Mouse (Mus musculus): Measurements from ENCODE around the gene Gm49366. TPM values are rescaled to one million over a fixed set of nuclear protein-coding genes. Genes with fewer than 3 reads are reported as not detected.
A peak's percentile ranks its signal among the peaks of the same experiment; 100 is the strongest.
"Not testable (repeated sequence)": the region's sequence is repeated elsewhere in the genome, so short reads cannot be mapped to it uniquely, and the experiment has no call there.

The Gm49366 gene
- polyA plus RNA-seq, 1 experiment from 2014 or later, result not detected

GRCm38 (mm10) chr12:84063228-84063627 lies 24.5 kb downstream of the Gm49366 start:
- Histone ChIP-seq H3K27ac (no peak overlapping the region), H3K36me3 (no peaks in the 10 kb centered on the region), H3K4me3 (replicated peaks) (no peak overlapping the region), H3K9me3 (no peaks in the 10 kb centered on the region), H3K4me1 (replicated peaks) (no peaks in the 10 kb centered on the region), H3K27me3 (replicated peaks) (peaks cover 7% of the 10 kb centered on the region), H3K4me2 (replicated peaks) (no peak overlapping the region), H3K9ac (no peak overlapping the region)
- ATAC-seq, result no peak
- 75% methylated on average over 5 of the region's 5 CpGs for WGBS

DNA sequence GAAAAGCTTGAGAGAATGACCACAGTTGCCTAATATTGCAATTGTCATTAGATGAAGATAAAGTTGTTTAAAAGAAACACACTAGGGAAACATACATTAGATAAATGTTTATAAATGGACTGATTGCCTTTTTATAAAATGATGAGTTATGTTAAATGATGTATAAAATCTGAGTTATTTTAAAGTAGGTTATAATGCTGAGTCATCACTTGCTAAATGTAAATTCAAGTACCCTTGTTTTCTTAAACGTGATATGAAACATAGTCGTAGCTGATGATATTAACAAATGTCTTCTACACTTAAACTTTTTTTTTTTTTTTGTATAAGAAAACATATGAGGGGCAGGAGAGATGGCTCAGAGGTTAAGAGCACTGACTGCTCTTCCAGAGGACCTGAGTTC lies 25.1 kb downstream of the Gm49366 start:
- Histone ChIP-seq H3K4me1 (replicated peaks) (no peaks in the 10 kb centered on the region), H3K27me3 (replicated peaks) (peaks cover 11% of the 10 kb centered on the region), H3K36me3 (no peaks in the 10 kb centered on the region), H3K4me3 (replicated peaks) (no peak overlapping the region), H3K4me2 (replicated peaks) (no peak overlapping the region), H3K9ac (no peak overlapping the region), H3K9me3 (no peaks in the 10 kb centered on the region), H3K27ac (no peak overlapping the region)
- ATAC-seq, result no peak
- WGBS, result 61% methylated on average over 2 of the region's 2 CpGs

DNA sequence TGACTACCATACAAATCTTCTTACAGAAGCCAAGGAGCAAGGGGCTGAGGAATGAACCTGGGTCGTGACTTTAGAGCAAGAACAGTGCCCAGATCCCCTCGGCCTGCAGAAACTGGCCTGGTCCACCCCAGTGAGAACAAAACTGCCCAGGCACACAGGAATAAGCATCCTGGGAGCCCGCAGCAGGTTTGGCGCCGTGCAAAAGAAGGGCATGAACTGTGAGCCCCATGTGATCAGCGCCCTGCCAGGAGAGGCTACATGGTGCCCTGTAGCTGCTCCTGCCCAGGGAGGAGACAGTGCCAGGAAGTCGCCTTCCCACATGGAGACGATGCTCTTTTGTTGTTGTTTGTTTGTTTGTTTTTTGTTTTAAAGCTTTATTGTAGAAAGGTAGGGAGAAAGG lies 25.9 kb downstream of the Gm49366 start:
- no peaks in the 10 kb centered on the region for H3K9me3 ChIP-seq
- no peaks in the 10 kb centered on the region for H3K36me3 ChIP-seq
- H3K9ac ChIP-seq, result no peak overlapping the region
- no peak overlapping the region for H3K4me3 ChIP-seq (replicated peaks)
- no peaks in the 10 kb centered on the region for H3K4me1 ChIP-seq (replicated peaks)
- no peak overlapping the region for H3K4me2 ChIP-seq (replicated peaks)
- no peak for ATAC-seq
- WGBS, result 76% methylated on average over 8 of the region's 8 CpGs
- H3K27ac ChIP-seq, result no peak overlapping the region
- peaks cover 13% of the 10 kb centered on the region for H3K27me3 ChIP-seq (replicated peaks)

- H3K27me3 ChIP-seq (replicated peaks), result peaks cover 13% of the 10 kb centered on the region
- H3K9me3 ChIP-seq, result no peaks in the 10 kb centered on the region
- no peak overlapping the region for H3K4me2 ChIP-seq (replicated peaks)
- H3K4me1 ChIP-seq (replicated peaks), result no peaks in the 10 kb centered on the region
- no peak overlapping the region for H3K9ac ChIP-seq
- H3K27ac ChIP-seq, result no peak overlapping the region
- H3K36me3 ChIP-seq, result no peaks in the 10 kb centered on the region
- H3K4me3 ChIP-seq (replicated peaks), result no peak overlapping the region
- no peak for ATAC-seq
- WGBS, result 76% methylated on average over 4 of the region's 4 CpGs
Observed at GRCm38 (mm10) chr12:84067752-84068151, 29.0 kb downstream of the Gm49366 start.

DNA sequence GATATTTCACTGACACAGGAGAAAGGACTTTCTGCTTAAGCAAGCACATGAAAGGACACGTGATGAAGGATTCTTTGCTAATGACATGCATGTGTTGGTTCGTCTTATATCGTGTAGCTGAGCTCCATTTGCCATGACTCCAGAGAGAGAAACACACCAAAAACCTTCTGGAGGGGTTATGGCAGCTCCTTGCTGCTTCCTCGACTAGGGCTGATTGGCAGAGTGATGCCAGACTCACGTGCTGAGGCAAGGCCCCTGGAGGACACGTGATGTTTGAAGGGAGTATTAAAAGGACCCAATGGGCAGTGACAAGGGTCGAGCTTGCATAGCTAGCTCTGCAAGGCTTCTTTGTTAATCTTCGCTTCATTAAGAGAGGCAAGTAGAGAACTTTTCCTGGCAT lies 29.6 kb downstream of the Gm49366 start:
- WGBS, result 75% methylated on average over 8 of the region's 8 CpGs
- H3K36me3 ChIP-seq, result no peaks in the 10 kb centered on the region
- H3K27me3 ChIP-seq (replicated peaks), result peaks cover 13% of the 10 kb centered on the region
- ATAC-seq, result no peak
- no peak overlapping the region for H3K9ac ChIP-seq
- H3K4me2 ChIP-seq (replicated peaks), result no peak overlapping the region
- no peaks in the 10 kb centered on the region for H3K4me1 ChIP-seq (replicated peaks)
- no peak overlapping the region for H3K27ac ChIP-seq
- H3K9me3 ChIP-seq, result no peaks in the 10 kb centered on the region
- H3K4me3 ChIP-seq (replicated peaks), result no peak overlapping the region

- Histone ChIP-seq H3K27me3 (replicated peaks) (peaks cover 13% of the 10 kb centered on the region), H3K4me3 (replicated peaks) (peak within 1 kb of the TSS; percentile 41), H3K36me3 (no peaks in the 10 kb centered on the region), H3K27ac (no peak within 1 kb of the TSS), H3K9me3 (no peaks in the 10 kb centered on the region), H3K4me2 (replicated peaks) (peak within 1 kb of the TSS; percentile 79), H3K9ac (no peak within 1 kb of the TSS), H3K4me1 (replicated peaks) (no peaks in the 10 kb centered on the region)
- 0 out of 2 replicates have a peak, but pooled peaks have one; percentile 43 for ATAC-seq
- WGBS, result 47% methylated on average over 9 of the region's 9 CpGs
Observed at GRCm38 (mm10) chr12:84068986-84069385, 30.3 kb downstream of the Gm49366 start, which contains the start of gene Acot5. Gene Acot5 (plus strand): TSS chr12:84069325.

- H3K9ac ChIP-seq; H3K9me3 ChIP-seq; H3K36me3 ChIP-seq; H3K27ac ChIP-seq; H3K4me1 ChIP-seq (replicated peaks): not testable (repeated sequence)
- peak overlapping the region; percentile 79 for H3K4me2 ChIP-seq (replicated peaks)
- H3K27me3 ChIP-seq (replicated peaks), result peaks cover 13% of the 10 kb centered on the region
- peak overlapping the region; percentile 41 for H3K4me3 ChIP-seq (replicated peaks)
- ATAC-seq, result 0 out of 2 replicates have a peak, but pooled peaks have one; percentile 23
- WGBS, result under 1% methylated on average over 44 of the region's 52 CpGs
Observed at GRCm38 (mm10) chr12:84069582-84069981, 30.8 kb downstream of the Gm49366 start.

DNA sequence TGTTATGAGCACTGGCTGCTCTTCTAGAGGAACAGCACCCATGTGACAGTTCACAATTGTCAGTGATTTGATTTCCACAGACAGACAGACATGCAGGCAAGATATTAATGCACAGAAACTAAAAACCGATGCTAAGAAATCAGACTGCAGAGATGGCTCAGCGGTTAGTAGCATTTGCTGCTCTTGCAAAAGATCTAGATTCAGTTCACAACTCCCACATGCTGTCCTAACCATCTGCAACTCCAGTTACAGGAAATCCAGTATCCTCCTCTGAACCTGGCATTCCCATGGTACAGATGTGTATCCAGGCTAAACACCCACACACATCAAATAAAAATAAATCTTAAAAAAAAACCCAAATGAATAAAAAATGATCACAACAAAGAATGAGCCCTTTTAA lies 33.0 kb downstream of the Gm49366 start:
- Histone ChIP-seq H3K27ac (no peak overlapping the region), H3K4me3 (replicated peaks) (no peak overlapping the region), H3K4me1 (replicated peaks) (no peaks in the 10 kb centered on the region), H3K4me2 (replicated peaks) (no peak overlapping the region), H3K9ac (no peak overlapping the region), H3K9me3 (no peaks in the 10 kb centered on the region), H3K27me3 (replicated peaks) (peaks cover 13% of the 10 kb centered on the region), H3K36me3 (no peaks in the 10 kb centered on the region)
- WGBS, result 90% methylated on average over 2 of the region's 2 CpGs
- ATAC-seq, result no peak

DNA sequence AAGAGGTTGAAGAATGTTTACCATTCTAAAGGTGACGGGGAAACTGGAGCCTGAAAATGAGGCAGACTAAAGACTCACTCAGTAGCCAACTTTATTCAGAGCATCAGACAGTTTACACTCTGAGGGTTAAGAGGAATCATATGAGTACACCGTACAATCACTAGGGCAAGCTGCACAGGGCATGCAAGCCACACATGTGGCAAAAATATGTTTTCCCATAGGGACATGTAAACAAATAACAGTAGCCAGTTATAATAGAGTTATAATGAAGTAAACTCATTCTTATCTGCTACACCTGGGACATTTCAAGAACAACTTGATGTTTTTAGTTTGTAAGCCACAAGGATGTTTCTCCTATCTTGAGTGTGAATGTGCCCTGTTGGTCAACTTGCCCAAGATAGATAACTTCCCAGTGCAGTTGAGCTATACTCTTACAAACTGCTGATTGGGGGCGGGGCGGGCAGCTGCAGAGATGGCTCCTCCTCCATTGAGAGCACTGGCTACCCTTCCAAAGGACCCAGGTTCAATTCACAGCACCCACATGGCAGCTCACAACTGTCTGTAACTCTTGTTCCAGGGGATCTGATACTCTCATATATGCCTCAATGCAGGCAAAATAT lies 38.7 kb downstream of the Gm49366 start:
- no peak overlapping the region for H3K4me3 ChIP-seq (replicated peaks)
- whole genome bisulfite sequencing, result 77% methylated on average over 4 of the region's 4 CpGs
- H3K27ac ChIP-seq, result no peak overlapping the region
- H3K9me3 ChIP-seq, result no peaks in the 10 kb centered on the region
- H3K36me3 ChIP-seq, result no peaks in the 10 kb centered on the region
- no peaks in the 10 kb centered on the region for H3K4me1 ChIP-seq (replicated peaks)
- H3K9ac ChIP-seq, result no peak overlapping the region
- no peaks in the 10 kb centered on the region for H3K27me3 ChIP-seq (replicated peaks)
- no peak for ATAC-seq
- no peak overlapping the region for H3K4me2 ChIP-seq (replicated peaks)

DNA sequence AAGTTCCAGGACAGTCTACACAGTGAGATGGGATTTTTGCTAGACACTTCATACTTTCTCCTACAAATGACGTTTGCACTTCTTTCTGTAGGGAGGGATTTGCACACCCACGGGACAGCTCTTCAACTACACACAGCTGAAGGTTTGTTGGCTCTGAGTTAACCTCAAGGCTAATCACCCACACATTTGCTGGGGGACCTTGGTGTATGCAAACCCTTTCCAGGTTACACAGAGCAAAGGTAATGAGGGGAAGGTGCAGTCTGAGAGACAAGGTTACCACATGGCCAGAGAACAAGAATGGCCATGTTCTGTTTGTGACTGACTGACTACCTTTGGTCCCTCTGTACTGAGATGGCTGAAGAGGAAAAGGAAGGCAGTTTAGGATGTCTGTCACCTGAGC lies 45.1 kb downstream of the Gm49366 start:
- 68% methylated on average over 2 of the region's 2 CpGs for WGBS
- H3K27ac ChIP-seq, result peak overlapping the region; percentile 29

DNA sequence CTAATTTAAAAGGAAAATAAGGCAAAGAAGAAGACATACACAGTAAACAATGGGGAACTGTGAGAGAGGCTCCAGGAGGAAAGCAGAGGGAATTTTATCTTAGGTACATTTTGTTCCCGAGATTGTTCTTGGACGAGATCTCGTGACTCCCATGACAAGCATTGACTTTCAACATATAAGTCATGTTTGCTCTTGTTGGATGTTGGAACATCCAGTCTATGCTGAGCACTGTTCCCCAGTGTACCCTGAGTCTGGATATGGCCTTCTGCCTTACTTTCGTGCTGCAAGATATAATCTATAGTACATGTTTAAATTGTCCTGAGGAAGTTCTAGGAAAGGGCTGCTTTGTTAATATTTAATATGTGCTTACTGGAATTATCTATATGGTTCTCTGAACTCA lies 45.8 kb downstream of the Gm49366 start:
- peak; percentile 88 for ATAC-seq

More for the DNA sequence above, 45.1 kb downstream of the Gm49366 start:
- no peak for ATAC-seq
- Histone ChIP-seq H3K4me2 (replicated peaks) (no peak overlapping the region), H3K27me3 (replicated peaks) (no peaks in the 10 kb centered on the region), H3K9me3 (no peaks in the 10 kb centered on the region), H3K36me3 (no peaks in the 10 kb centered on the region), H3K4me3 (replicated peaks) (no peak overlapping the region), H3K4me1 (replicated peaks) (no peaks in the 10 kb centered on the region), H3K9ac (no peak overlapping the region)

DNA sequence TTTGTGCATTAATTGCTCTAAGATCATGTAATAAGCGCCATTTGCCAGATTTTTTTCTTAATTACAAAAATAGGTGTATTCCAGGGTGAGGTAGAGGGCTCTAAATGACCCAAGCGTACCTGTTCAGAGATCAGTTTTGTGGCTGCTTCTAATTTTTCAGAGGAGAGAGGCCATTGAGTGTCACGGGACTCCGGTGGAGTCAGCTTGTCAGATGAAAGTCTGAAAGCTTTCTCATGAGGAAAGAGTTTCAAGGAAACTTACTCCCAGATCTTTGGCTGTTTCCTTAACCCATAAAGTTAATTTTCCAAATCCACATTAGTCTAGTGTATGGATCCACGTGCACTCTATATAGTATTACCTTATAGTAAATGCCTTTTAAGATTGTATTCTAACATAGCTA lies 55.9 kb downstream of the Gm49366 start:
- H3K9ac ChIP-seq; H3K36me3 ChIP-seq; H3K4me1 ChIP-seq (replicated peaks); H3K27me3 ChIP-seq (replicated peaks); H3K9me3 ChIP-seq; H3K4me3 ChIP-seq (replicated peaks); H3K27ac ChIP-seq; ATAC-seq; H3K4me2 ChIP-seq (replicated peaks): not testable (repeated sequence)
- 91% methylated on average over 5 of the region's 5 CpGs for WGBS

More for the DNA sequence above, 45.8 kb downstream of the Gm49366 start:
- Histone ChIP-seq H3K9ac (no peak overlapping the region), H3K4me3 (replicated peaks) (no peak overlapping the region), H3K4me2 (replicated peaks) (no peak overlapping the region), H3K4me1 (replicated peaks) (no peaks in the 10 kb centered on the region), H3K27me3 (replicated peaks) (no peaks in the 10 kb centered on the region), H3K9me3 (0 out of 2 replicates have a peak, but pooled peaks cover 3% of the 10 kb centered on the region), H3K27ac (peak overlapping the region; percentile 29; the same call in 1 of the 2 replicates), H3K36me3 (no peaks in the 10 kb centered on the region)
- WGBS, result 64% methylated on average over 4 of the region's 4 CpGs

DNA sequence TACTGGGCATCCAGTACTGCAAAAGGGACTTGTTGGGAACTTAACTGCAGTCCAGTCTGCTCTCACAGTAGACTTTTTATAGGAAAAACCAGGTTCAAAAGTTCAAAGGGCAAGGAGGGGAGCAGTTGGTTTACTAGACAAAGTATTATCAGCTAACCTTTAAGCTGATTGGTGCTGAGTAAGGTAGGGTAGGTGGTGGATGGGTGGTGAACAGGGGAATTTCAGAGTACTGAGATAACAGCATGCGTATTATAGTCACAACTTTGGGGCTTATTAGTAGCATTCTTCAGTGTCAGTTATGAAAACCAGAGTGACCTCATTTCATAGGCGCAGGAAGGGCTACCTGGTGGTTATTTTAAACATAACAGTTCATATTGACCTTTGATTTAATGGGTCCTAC lies 60.9 kb downstream of the Gm49366 start:
- H3K4me1 ChIP-seq (replicated peaks), result no peaks in the 10 kb centered on the region

More for the DNA sequence above, 60.9 kb downstream of the Gm49366 start:
- no peaks in the 10 kb centered on the region for H3K9me3 ChIP-seq
- H3K9ac ChIP-seq, result no peak overlapping the region
- H3K36me3 ChIP-seq, result no peaks in the 10 kb centered on the region
- H3K4me3 ChIP-seq (replicated peaks), result no peak overlapping the region
- peak; percentile 71; the same call in 1 of the 2 replicates for ATAC-seq
- no peak overlapping the region for H3K4me2 ChIP-seq (replicated peaks)
- H3K27me3 ChIP-seq (replicated peaks), result no peaks in the 10 kb centered on the region
- H3K27ac ChIP-seq, result no peak overlapping the region
- 86% methylated on average over 2 of the region's 2 CpGs for WGBS

All from intestine, embryonic 15.5 days (tissue).